Mouse (Mus musculus): ENCODE measurements around the gene Uba1.

DNA sequence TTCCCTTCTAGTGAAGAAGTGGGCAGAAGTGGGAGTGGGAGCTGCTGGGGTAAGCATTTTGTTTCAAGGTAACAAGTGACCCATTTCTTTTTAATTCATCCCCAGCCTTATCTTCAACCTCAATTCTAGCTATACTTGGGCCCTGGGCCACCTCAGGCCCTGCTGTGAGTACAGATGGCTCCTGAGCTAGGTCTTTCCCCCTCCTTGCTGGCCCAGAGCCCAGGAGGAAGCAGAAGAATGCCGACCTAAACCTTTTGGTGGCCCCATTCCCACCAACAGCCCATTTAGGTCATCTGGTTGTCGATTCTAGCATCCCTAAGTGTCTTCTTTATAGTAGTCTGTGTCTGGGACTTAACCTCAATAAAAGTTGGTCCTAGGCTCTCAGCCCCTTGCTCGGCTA lies 33.4 kb downstream of the Uba1 start:
- TF ChIP-seq HCFC1 (IDR thresholded peaks at IDR 0.05; ENCODE audit: borderline replicate concordance, insufficient read depth, low read length) (no peak), MAFK (IDR thresholded peaks at IDR 0.05; ENCODE audit: insufficient read depth, low read depth, low read length) (no peak)
